Mouse (Mus musculus): ENCODE data around the gene Cdca3. TPM values are rescaled to one million over a fixed set of nuclear protein-coding genes. Genes with fewer than 3 reads are reported as not detected.

Gene Cdca3
- polyA plus RNA-seq, 1 experiment from 2014 or later, result 187 TPM

DNA sequence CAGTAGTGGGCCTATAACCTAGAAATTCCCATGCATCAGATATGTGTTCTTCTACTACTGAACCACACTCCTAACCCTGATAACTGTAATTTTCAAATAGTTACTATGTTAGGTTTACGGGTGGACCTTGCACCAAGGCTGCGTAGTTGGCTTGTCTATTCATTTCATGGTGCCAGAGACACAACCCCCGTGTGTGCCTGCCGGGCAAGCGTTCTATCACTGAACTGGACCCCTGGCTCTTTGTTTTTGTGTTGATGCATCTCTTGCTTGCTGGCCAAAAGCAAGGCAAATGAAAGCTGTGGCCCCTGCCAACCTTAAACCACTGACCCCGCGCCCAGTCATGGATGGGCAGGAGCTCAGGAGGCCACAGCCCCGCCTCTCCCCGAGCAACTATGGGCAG, 52.5 kb downstream of the Cdca3 start:
- WGBS, result 94% methylated on average over 9 of the region's 9 CpGs
- H3K36me3 ChIP-seq (ENCODE audit: insufficient read depth, low read length), result no peaks in the 10 kb centered on the region
- ATAC-seq (ENCODE audit: low FRiP score, low TSS enrichment), result no peak
- no peak overlapping the region for H3K4me2 ChIP-seq (replicated peaks; ENCODE audit: low read depth, low read length)
- no peaks in the 10 kb centered on the region for H3K9me3 ChIP-seq (ENCODE audit: low read length)
- no peaks in the 10 kb centered on the region for H3K27me3 ChIP-seq (ENCODE audit: insufficient read depth, low read length)
- H3K9ac ChIP-seq (replicated peaks; ENCODE audit: low read length), result no peak overlapping the region
- no peak overlapping the region for H3K27ac ChIP-seq (ENCODE audit: low read length)
- no peaks in the 10 kb centered on the region for H3K4me1 ChIP-seq (ENCODE audit: insufficient read depth, low read length)
- H3K4me3 ChIP-seq (ENCODE audit: low read length), result no peak overlapping the region

Other genes with a start within 250 kb of the Cdca3 start
- gene C1s2, start 193.5 kb upstream of the Cdca3 start, polyA plus RNA-seq (2015; fragmentation: Nextera tagmentation; extraction: Ambion mirVana), result 0.09 and 0.12 TPM in 2 replicates
- gene Lpcat3, start 166.5 kb upstream of the Cdca3 start, polyA plus RNA-seq (2015; fragmentation: Nextera tagmentation; extraction: Ambion mirVana), result 88.6 and 97.2 TPM in 2 replicates
- gene Emg1, start 117.4 kb upstream of the Cdca3 start, polyA plus RNA-seq (2015; fragmentation: Nextera tagmentation; extraction: Ambion mirVana), result 202 and 219 TPM in 2 replicates
- gene Phb2, start 117.2 kb upstream of the Cdca3 start, polyA plus RNA-seq (2015; fragmentation: Nextera tagmentation; extraction: Ambion mirVana), result 403 and 405 TPM in 2 replicates
- 13.8 and 16.4 TPM in 2 replicates for gene Ptpn6, start 90.8 kb upstream of the Cdca3 start, polyA plus RNA-seq (2015; fragmentation: Nextera tagmentation; extraction: Ambion mirVana)
- gene Grcc10, start 88.2 kb upstream of the Cdca3 start, polyA plus RNA-seq (2015; fragmentation: Nextera tagmentation; extraction: Ambion mirVana), result 527 and 541 TPM in 2 replicates
- 0.14 TPM in 1 of 2 replicates, not detected in the other for gene Gm45234, start 73.5 kb upstream of the Cdca3 start, polyA plus RNA-seq (2015; fragmentation: Nextera tagmentation; extraction: Ambion mirVana)
- 16.4 and 20.2 TPM in 2 replicates for gene Atn1, start 73.0 kb upstream of the Cdca3 start, polyA plus RNA-seq (2015; fragmentation: Nextera tagmentation; extraction: Ambion mirVana)
- gene Eno2, start 59.9 kb upstream of the Cdca3 start, polyA plus RNA-seq (2015; fragmentation: Nextera tagmentation; extraction: Ambion mirVana), result 10.9 and 15.3 TPM in 2 replicates
- 1.0 and 1.2 TPM in 2 replicates for gene Lrrc23, start 49.8 kb upstream of the Cdca3 start, polyA plus RNA-seq (2015; fragmentation: Nextera tagmentation; extraction: Ambion mirVana)
- gene Spsb2, start 20.9 kb upstream of the Cdca3 start, polyA plus RNA-seq (2015; fragmentation: Nextera tagmentation; extraction: Ambion mirVana), result 20.9 and 21.5 TPM in 2 replicates
- gene Tpi1, start 15.3 kb upstream of the Cdca3 start, polyA plus RNA-seq (2015; fragmentation: Nextera tagmentation; extraction: Ambion mirVana), result 851 and 866 TPM in 2 replicates
- gene Usp5, start 63 bp upstream of the Cdca3 start, polyA plus RNA-seq (2015; fragmentation: Nextera tagmentation; extraction: Ambion mirVana), result 174 TPM in 2 replicates
- gene Gnb3, start 10.7 kb downstream of the Cdca3 start, polyA plus RNA-seq (2015; fragmentation: Nextera tagmentation; extraction: Ambion mirVana), result 1.7 and 1.8 TPM in 2 replicates
- 10.4 and 19.3 TPM in 2 replicates for gene P3h3, start 28.2 kb downstream of the Cdca3 start, polyA plus RNA-seq (2015; fragmentation: Nextera tagmentation; extraction: Ambion mirVana)
- 1.1 and 1.4 TPM in 2 replicates for gene Gpr162, start 34.4 kb downstream of the Cdca3 start, polyA plus RNA-seq (2015; fragmentation: Nextera tagmentation; extraction: Ambion mirVana)
- gene Cd4, start 58.7 kb downstream of the Cdca3 start, polyA plus RNA-seq (2015; fragmentation: Nextera tagmentation; extraction: Ambion mirVana), result 0.10 and 0.28 TPM in 2 replicates
- 1.3 and 2.6 TPM in 2 replicates for gene Lag3, start 82.2 kb downstream of the Cdca3 start, polyA plus RNA-seq (2015; fragmentation: Nextera tagmentation; extraction: Ambion mirVana)
- gene Ptms, start 90.6 kb downstream of the Cdca3 start, polyA plus RNA-seq (2015; fragmentation: Nextera tagmentation; extraction: Ambion mirVana), result 269 and 274 TPM in 2 replicates
- 366 and 380 TPM in 2 replicates for gene Mlf2, start 101.8 kb downstream of the Cdca3 start, polyA plus RNA-seq (2015; fragmentation: Nextera tagmentation; extraction: Ambion mirVana)
- 178 and 179 TPM in 2 replicates for gene Cops7a, start 136.0 kb downstream of the Cdca3 start, polyA plus RNA-seq (2015; fragmentation: Nextera tagmentation; extraction: Ambion mirVana)
- gene Pianp, start 167.1 kb downstream of the Cdca3 start, polyA plus RNA-seq (2015; fragmentation: Nextera tagmentation; extraction: Ambion mirVana), result 2.1 and 2.3 TPM in 2 replicates
- 13.7 and 14.7 TPM in 2 replicates for gene Zfp384, start 179.6 kb downstream of the Cdca3 start, polyA plus RNA-seq (2015; fragmentation: Nextera tagmentation; extraction: Ambion mirVana)
- gene Ing4, start 210.2 kb downstream of the Cdca3 start, polyA plus RNA-seq (2015; fragmentation: Nextera tagmentation; extraction: Ambion mirVana), result 152 and 158 TPM in 2 replicates
- gene Acrbp, start 220.1 kb downstream of the Cdca3 start, polyA plus RNA-seq (2015; fragmentation: Nextera tagmentation; extraction: Ambion mirVana), result 16.3 and 20.4 TPM in 2 replicates
- 0.30 and 0.60 TPM in 2 replicates for gene Lpar5, start 238.4 kb downstream of the Cdca3 start, polyA plus RNA-seq (2015; fragmentation: Nextera tagmentation; extraction: Ambion mirVana)

All from kidney, embryonic 16.5 days (tissue).